Mouse (Mus musculus) neural tube, embryonic 13.5 days (tissue): Measurements from ENCODE around the gene Pdcd1. TPM values are rescaled to one million over a fixed set of nuclear protein-coding genes. Genes with fewer than 3 reads are reported as not detected.

Experiments used
- ATAC-seq: fragments of 200-750 bp; cut with Nextera tagmentation; 2 replicates; pipeline ENCODE4 v1.8.0; 2017; ENCODE audit warnings: low read depth, mild to moderate bottlenecking, moderate TSS enrichment, moderate library complexity
- H3K27ac ChIP-seq: fragments of 300-500 bp; sonication (generic); replicated peaks from 2 replicates; pipeline ENCODE4 v1.5.1; 2015; ENCODE audit warnings: moderate library complexity, mild to moderate bottlenecking, inconsistent platforms
- H3K27me3 ChIP-seq: fragments of 300-500 bp; sonication (generic); 2 replicates; pipeline ENCODE4 v1.6.1; 2015; ENCODE audit warnings: mild to moderate bottlenecking, inconsistent platforms
- H3K36me3 ChIP-seq: fragments of 300-500 bp; sonication (generic); 2 replicates; pipeline ENCODE4 v1.6.1; 2015; ENCODE audit warnings: mild to moderate bottlenecking, inconsistent platforms
- H3K4me1 ChIP-seq: fragments of 300-500 bp; sonication (generic); replicated peaks from 2 replicates; pipeline ENCODE4 v1.6.1; 2015; ENCODE audit warnings: inconsistent platforms
- H3K4me2 ChIP-seq: fragments of 300-500 bp; sonication (generic); 2 replicates; pipeline ENCODE4 v1.6.1; 2015; ENCODE audit warnings: inconsistent platforms, mild to moderate bottlenecking, moderate library complexity
- H3K4me3 ChIP-seq: fragments of 300-500 bp; sonication (generic); 2 replicates; pipeline ENCODE4 v1.5.1; 2015; ENCODE audit warnings: mild to moderate bottlenecking, inconsistent platforms
- H3K9ac ChIP-seq: fragments of 300-500 bp; sonication (generic); 2 replicates; pipeline ENCODE4 v1.6.1; 2015; ENCODE audit warnings: moderate library complexity, mild to moderate bottlenecking, inconsistent platforms
- H3K9me3 ChIP-seq: fragments of 300-500 bp; sonication (generic); 2 replicates; pipeline ENCODE4 v1.6.1; 2016; ENCODE audit warnings: inconsistent platforms
- WGBS: fragments of 180-500 bp; shearing (Covaris S2); methylation state at CpG from one replicate; pipeline ENCODE4 v1.1.7; 2015; 5-methylcytosine and 5-hydroxymethylcytosine counted together
- polyA plus RNA-seq: library from polyadenylated mRNA; unstranded; fragments of >200 nt; fragmentation: Nextera tagmentation; extraction: Ambion mirVana; gene quantifications from 2 replicates; pipeline ENCODE4 v1.2.1, GENCODE M21; 2015

The Pdcd1 gene
- polyA plus RNA-seq, 1 experiment from 2014 or later = 0.17 TPM

GRCm38 (mm10) chr1:94057401-94057800 lies 5.0 kb upstream of the Pdcd1 start:
- no peak overlapping the region for H3K9ac ChIP-seq
- ATAC-seq = no peak
- whole genome bisulfite sequencing = 94% methylated on average over 2 of the region's 2 CpGs

GRCm38 (mm10) chr1:94055966-94056365 lies 3.6 kb upstream of the Pdcd1 start:
- no peak for ATAC-seq
- no peak overlapping the region for H3K27ac ChIP-seq
- H3K4me1 ChIP-seq = no peaks in the 10 kb centered on the region
- H3K9me3 ChIP-seq = no peaks in the 10 kb centered on the region
- H3K4me2 ChIP-seq = no peak overlapping the region
- H3K27me3 ChIP-seq = no peaks in the 10 kb centered on the region
- WGBS = 77% methylated on average over 3 of the region's 3 CpGs
- no peak overlapping the region for H3K9ac ChIP-seq
- H3K36me3 ChIP-seq = no peaks in the 10 kb centered on the region
- no peak overlapping the region for H3K4me3 ChIP-seq

More at GRCm38 (mm10) chr1:94057401-94057800, 5.0 kb upstream of the Pdcd1 start:
- Histone ChIP-seq H3K36me3 (no peaks in the 10 kb centered on the region), H3K4me2 (no peak overlapping the region), H3K4me1 (no peaks in the 10 kb centered on the region), H3K4me3 (no peak overlapping the region), H3K27me3 (no peaks in the 10 kb centered on the region), H3K27ac (no peak overlapping the region), H3K9me3 (no peaks in the 10 kb centered on the region)

- no peak for ATAC-seq
- no peaks in the 10 kb centered on the region for H3K9me3 ChIP-seq
- no peaks in the 10 kb centered on the region for H3K36me3 ChIP-seq
Observed at GRCm38 (mm10) chr1:94054481-94054880, 2.1 kb upstream of the Pdcd1 start.

GRCm38 (mm10) chr1:94053530-94054216 lies 1.3 kb upstream of the Pdcd1 start:
- Histone ChIP-seq H3K4me3 (no peak overlapping the region), H3K4me1 (no peaks in the 10 kb centered on the region), H3K9me3 (no peaks in the 10 kb centered on the region), H3K9ac (no peak overlapping the region), H3K36me3 (no peaks in the 10 kb centered on the region), H3K27me3 (no peaks in the 10 kb centered on the region), H3K27ac (no peak overlapping the region), H3K4me2 (no peak overlapping the region)
- no peak for ATAC-seq
- 67% methylated on average over 7 of the region's 7 CpGs for WGBS

More at GRCm38 (mm10) chr1:94054481-94054880, 2.1 kb upstream of the Pdcd1 start:
- no peak overlapping the region for H3K27ac ChIP-seq
- H3K4me1 ChIP-seq = no peaks in the 10 kb centered on the region
- WGBS = 68% methylated on average over 1 of the region's 1 CpGs
- no peaks in the 10 kb centered on the region for H3K27me3 ChIP-seq
- H3K9ac ChIP-seq = no peak overlapping the region
- no peak overlapping the region for H3K4me2 ChIP-seq
- no peak overlapping the region for H3K4me3 ChIP-seq

GRCm38 (mm10) chr1:94051104-94051503 lies 1.2 kb downstream of the Pdcd1 start:
- H3K36me3 ChIP-seq = no peaks in the 10 kb centered on the region
- H3K4me1 ChIP-seq = no peaks in the 10 kb centered on the region
- ATAC-seq = no peak
- no peaks in the 10 kb centered on the region for H3K27me3 ChIP-seq
- H3K9ac ChIP-seq = no peak overlapping the region
- WGBS = 89% methylated on average over 5 of the region's 5 CpGs
- no peak overlapping the region for H3K4me2 ChIP-seq
- no peak overlapping the region for H3K4me3 ChIP-seq
- no peaks in the 10 kb centered on the region for H3K9me3 ChIP-seq
- H3K27ac ChIP-seq = no peak overlapping the region

- Histone ChIP-seq H3K4me3 (no peak overlapping the region), H3K9ac (no peak overlapping the region), H3K4me1 (no peaks in the 10 kb centered on the region), H3K27ac (no peak overlapping the region), H3K27me3 (no peaks in the 10 kb centered on the region), H3K36me3 (no peaks in the 10 kb centered on the region), H3K9me3 (no peaks in the 10 kb centered on the region), H3K4me2 (no peak overlapping the region)
- ATAC-seq = no peak
- 80% methylated on average over 4 of the region's 4 CpGs for WGBS
Observed at GRCm38 (mm10) chr1:94046544-94046943, 5.8 kb downstream of the Pdcd1 start.

- no peaks in the 10 kb centered on the region for H3K4me1 ChIP-seq
- H3K27ac ChIP-seq = no peak overlapping the region
- H3K4me2 ChIP-seq = no peak overlapping the region
- no peak overlapping the region for H3K9ac ChIP-seq
- no peaks in the 10 kb centered on the region for H3K9me3 ChIP-seq
- H3K27me3 ChIP-seq = no peaks in the 10 kb centered on the region
- ATAC-seq = no peak
- H3K36me3 ChIP-seq = no peaks in the 10 kb centered on the region
- H3K4me3 ChIP-seq = no peak overlapping the region
- WGBS = 70% methylated on average over 3 of the region's 3 CpGs
Observed at GRCm38 (mm10) chr1:94045559-94045958, 6.8 kb downstream of the Pdcd1 start.

GRCm38 (mm10) chr1:94040391-94040790 lies 12.0 kb downstream of the Pdcd1 start:
- H3K9me3 ChIP-seq = no peaks in the 10 kb centered on the region
- WGBS = 85% methylated on average over 2 of the region's 2 CpGs
- peaks cover 8% of the 10 kb centered on the region for H3K4me1 ChIP-seq
- H3K9ac ChIP-seq = no peak overlapping the region
- no peak overlapping the region for H3K4me2 ChIP-seq
- no peak overlapping the region for H3K27ac ChIP-seq
- no peaks in the 10 kb centered on the region for H3K36me3 ChIP-seq
- no peaks in the 10 kb centered on the region for H3K27me3 ChIP-seq
- no peak for ATAC-seq
- no peak overlapping the region for H3K4me3 ChIP-seq

- Histone ChIP-seq H3K36me3 (no peaks in the 10 kb centered on the region), H3K4me3 (peak overlapping the region; percentile 43), H3K27me3 (no peaks in the 10 kb centered on the region), H3K4me1 (peaks cover 12% of the 10 kb centered on the region), H3K9me3 (no peaks in the 10 kb centered on the region), H3K4me2 (peak overlapping the region; percentile 77), H3K27ac (peak overlapping the region; percentile 74), H3K9ac (peak overlapping the region; percentile 67)
- peak; percentile 95 for ATAC-seq
- under 1% methylated on average over 25 of the region's 25 CpGs for WGBS
Observed at GRCm38 (mm10) chr1:94034984-94035743, 17.2 kb downstream of the Pdcd1 start.

GRCm38 (mm10) chr1:94033075-94033602 lies 19.2 kb downstream of the Pdcd1 start:
- no peak for ATAC-seq
- no peaks in the 10 kb centered on the region for H3K36me3 ChIP-seq
- H3K4me3 ChIP-seq = no peak overlapping the region
- no peaks in the 10 kb centered on the region for H3K27me3 ChIP-seq
- H3K4me2 ChIP-seq = no peak overlapping the region
- no peak overlapping the region for H3K9ac ChIP-seq
- no peaks in the 10 kb centered on the region for H3K9me3 ChIP-seq
- 89% methylated on average over 2 of the region's 2 CpGs for WGBS
- H3K4me1 ChIP-seq = peaks cover 12% of the 10 kb centered on the region
- no peak overlapping the region for H3K27ac ChIP-seq

- H3K27ac ChIP-seq = no peak overlapping the region
- 92% methylated on average over 2 of the region's 2 CpGs for WGBS
- no peaks in the 10 kb centered on the region for H3K27me3 ChIP-seq
- no peak for ATAC-seq
- no peaks in the 10 kb centered on the region for H3K4me1 ChIP-seq
- H3K9me3 ChIP-seq = no peaks in the 10 kb centered on the region
- H3K4me3 ChIP-seq = no peak overlapping the region
- no peak overlapping the region for H3K9ac ChIP-seq
- no peak overlapping the region for H3K4me2 ChIP-seq
- no peaks in the 10 kb centered on the region for H3K36me3 ChIP-seq
Observed at GRCm38 (mm10) chr1:94028741-94029140, 23.6 kb downstream of the Pdcd1 start.

GRCm38 (mm10) chr1:94027506-94028108 lies 24.7 kb downstream of the Pdcd1 start:
- Histone ChIP-seq H3K4me1 (no peaks in the 10 kb centered on the region), H3K4me3 (no peak overlapping the region), H3K36me3 (no peaks in the 10 kb centered on the region), H3K9me3 (no peaks in the 10 kb centered on the region), H3K9ac (no peak overlapping the region), H3K27ac (no peak overlapping the region), H3K4me2 (no peak overlapping the region), H3K27me3 (no peaks in the 10 kb centered on the region)
- no peak for ATAC-seq
- WGBS = 88% methylated on average over 12 of the region's 12 CpGs
